Mouse (Mus musculus): Measurements from ENCODE around the gene Atp13a2.

Atp13a2 gene

GRCm38 (mm10) chr4:141048810-141049475 lies 62.3 kb downstream of the Atp13a2 start:
- no peak for DNase-seq

GRCm38 (mm10) chr4:141049476-141049835 lies 62.8 kb downstream of the Atp13a2 start:
- DNase-seq = no peak

DNA sequence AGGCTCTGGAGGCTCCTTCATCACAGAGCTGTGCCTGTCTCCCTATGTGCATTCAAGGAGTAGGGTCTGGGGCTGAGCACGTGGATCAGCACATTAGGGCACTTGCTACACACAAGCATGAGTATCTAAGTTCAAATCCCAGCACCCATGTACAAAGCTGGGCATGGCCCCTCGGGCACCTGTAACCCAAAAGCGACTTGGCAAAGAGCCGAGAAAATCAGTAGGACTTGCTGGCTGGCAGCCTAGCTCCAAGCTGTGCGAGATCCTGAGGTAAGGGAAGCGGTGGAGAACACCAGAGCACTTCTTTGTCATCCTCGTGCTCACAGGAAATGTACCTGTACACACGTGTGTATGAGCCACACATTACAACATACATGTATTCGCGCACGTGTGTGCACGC lies 65.8 kb downstream of the Atp13a2 start:
- peak; percentile 33 to 51 for DNase-seq

DNA sequence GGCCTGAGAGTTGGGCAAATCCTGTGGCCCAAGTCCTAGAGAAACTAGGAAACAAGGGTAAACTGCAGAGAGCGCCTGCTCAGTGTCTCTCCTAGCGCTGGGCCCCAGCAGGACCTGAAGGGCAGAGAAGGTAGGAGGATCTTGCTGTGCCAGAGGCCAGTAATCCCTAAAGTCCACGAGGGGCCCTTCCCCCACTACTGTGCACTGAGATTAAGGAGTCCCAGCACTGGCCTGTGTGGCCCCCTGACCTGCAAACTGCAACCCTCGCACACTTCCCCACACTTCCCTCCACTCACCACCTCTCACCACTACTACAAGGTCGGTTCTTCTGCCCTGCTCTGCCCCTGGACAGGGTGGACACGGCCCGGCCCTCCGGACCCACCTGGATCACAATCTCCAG lies 66.5 kb downstream of the Atp13a2 start:
- DNase-seq = peak in 1 of 2 experiments; percentile 17

- DNase-seq = peak; percentile 77 to 82
Observed at GRCm38 (mm10) chr4:141053568-141054161, 67.0 kb downstream of the Atp13a2 start.
